Mouse (Mus musculus): ENCODE data around the gene Mogs. TPM values are rescaled to one million over a fixed set of nuclear protein-coding genes. Genes with fewer than 3 reads are reported as not detected.
A peak's percentile ranks its signal among the peaks of the same experiment; 100 is the strongest.

Gene Mogs
- polyA plus RNA-seq, 1 experiment, result 33.5 TPM

GRCm38 (mm10) chr6:83131469-83132034 lies 16.3 kb downstream of the Mogs start:
- Histone ChIP-seq H3K27ac (ENCODE audit: insufficient read depth, low read length) (no peak overlapping the region), H3K4me3 (replicated peaks; ENCODE audit: insufficient read depth, low read depth, low read length) (no peak overlapping the region), H3K4me1 (ENCODE audit: control insufficient read depth, insufficient read depth, low read length) (no peaks in the 10 kb centered on the region), H3K27me3 (ENCODE audit: control insufficient read depth, insufficient read depth, low read length) (no peaks in the 10 kb centered on the region; the same call in 1 of the 2 replicates)
- TF ChIP-seq CTCF (IDR thresholded peaks at IDR 0.05; ENCODE audit: borderline replicate concordance, insufficient read depth, low read depth, low read length) (no peak), POLR2A (IDR thresholded peaks at IDR 0.05; ENCODE audit: borderline replicate concordance, insufficient read depth, low read length) (no peak)
- no peak for DNase-seq
- WGBS, result 39% methylated on average over 6 of the region's 6 CpGs

- TF ChIP-seq CTCF (IDR thresholded peaks at IDR 0.05; ENCODE audit: borderline replicate concordance, insufficient read depth, low read depth, low read length) (no peak), POLR2A (IDR thresholded peaks at IDR 0.05; ENCODE audit: borderline replicate concordance, insufficient read depth, low read length) (no peak)
- no peak for DNase-seq
- H3K4me3 ChIP-seq (replicated peaks; ENCODE audit: insufficient read depth, low read depth, low read length), result no peak overlapping the region
- no peak overlapping the region for H3K27ac ChIP-seq (ENCODE audit: insufficient read depth, low read length)
- H3K4me1 ChIP-seq (ENCODE audit: control insufficient read depth, insufficient read depth, low read length), result no peaks in the 10 kb centered on the region
- 86% methylated on average over 9 of the region's 9 CpGs for WGBS
- H3K27me3 ChIP-seq (ENCODE audit: control insufficient read depth, insufficient read depth, low read length), result no peaks in the 10 kb centered on the region; the same call in 1 of the 2 replicates
Measured at GRCm38 (mm10) chr6:83132176-83132919, 17.1 kb downstream of the Mogs start.

DNA sequence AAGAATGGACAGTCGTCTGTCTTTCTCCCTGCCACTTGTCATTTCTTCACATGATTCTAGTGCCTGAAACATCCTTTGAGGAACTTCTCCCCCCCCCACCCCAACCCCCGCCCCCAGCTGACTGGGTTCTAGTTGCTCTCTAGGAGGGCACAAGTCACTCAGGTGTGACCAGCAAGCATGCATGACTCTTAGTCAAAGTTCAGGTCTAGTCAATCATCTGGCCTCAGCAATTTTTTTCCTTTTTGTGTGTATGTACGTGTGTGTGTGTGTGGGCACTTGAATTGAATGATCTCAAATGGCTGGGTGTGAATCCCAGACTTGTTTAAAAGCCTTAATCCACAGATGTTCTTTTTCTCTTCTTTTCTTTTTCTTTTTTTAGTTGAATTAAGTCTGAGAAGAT lies 18.9 kb downstream of the Mogs start:
- DNase-seq, result no peak
- no peaks in the 10 kb centered on the region; the same call in 1 of the 2 replicates for H3K27me3 ChIP-seq (ENCODE audit: control insufficient read depth, insufficient read depth, low read length)
- TF ChIP-seq POLR2A (IDR thresholded peaks at IDR 0.05; ENCODE audit: borderline replicate concordance, insufficient read depth, low read length), result no peak
- TF ChIP-seq CTCF (IDR thresholded peaks at IDR 0.05; ENCODE audit: borderline replicate concordance, insufficient read depth, low read depth, low read length), result no peak
- H3K27ac ChIP-seq (ENCODE audit: insufficient read depth, low read length), result no peak overlapping the region
- 58% methylated on average over 3 of the region's 3 CpGs for WGBS
- no peaks in the 10 kb centered on the region for H3K4me1 ChIP-seq (ENCODE audit: control insufficient read depth, insufficient read depth, low read length)
- no peak overlapping the region for H3K4me3 ChIP-seq (replicated peaks; ENCODE audit: insufficient read depth, low read depth, low read length)

DNA sequence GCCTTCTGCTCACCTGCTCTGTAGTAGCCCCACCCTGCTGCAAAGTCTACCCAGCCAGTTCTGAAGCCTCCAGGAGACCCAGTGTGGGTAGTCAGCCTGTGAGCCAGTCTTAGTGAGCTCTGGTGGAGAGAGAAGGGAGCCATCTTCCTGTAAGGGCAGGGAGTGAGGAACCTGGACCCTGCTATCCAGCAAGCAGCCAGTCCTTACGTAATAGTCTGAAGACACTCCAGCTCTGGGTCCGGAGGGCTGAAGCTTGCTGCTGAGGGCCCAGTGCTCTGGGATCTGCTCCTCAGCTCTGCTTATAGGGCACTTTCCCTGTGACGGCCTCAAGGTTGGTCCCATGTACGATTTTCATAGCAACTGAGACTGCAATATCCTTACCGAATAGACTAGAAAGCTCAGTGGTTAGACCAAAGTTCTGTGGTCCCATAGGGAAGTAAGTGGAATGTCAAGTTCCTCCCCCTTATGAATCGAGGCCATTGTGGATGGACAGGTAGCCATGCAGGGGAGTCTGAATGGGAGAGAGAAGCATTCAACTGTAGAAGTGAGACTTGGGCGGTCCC lies 19.7 kb downstream of the Mogs start, which contains the start of gene Rtkn:
Rtkn (plus strand) TSS at position 513 of the 563 bp plus-strand sequence.
- Histone ChIP-seq H3K27ac (ENCODE audit: insufficient read depth, low read length) (0 out of 2 replicates have a peak within 1 kb of the TSS, but pooled peaks have one; percentile 55), H3K4me3 (replicated peaks; ENCODE audit: insufficient read depth, low read depth, low read length) (no peak within 1 kb of the TSS), H3K4me1 (ENCODE audit: control insufficient read depth, insufficient read depth, low read length) (no peaks in the 10 kb centered on the region), H3K27me3 (ENCODE audit: control insufficient read depth, insufficient read depth, low read length) (no peaks in the 10 kb centered on the region; the same call in 1 of the 2 replicates)
- TF ChIP-seq POLR2A (IDR thresholded peaks at IDR 0.05; ENCODE audit: borderline replicate concordance, insufficient read depth, low read length), result no peak
- TF ChIP-seq CTCF (IDR thresholded peaks at IDR 0.05; ENCODE audit: borderline replicate concordance, insufficient read depth, low read depth, low read length), result no peak
- whole genome bisulfite sequencing, result 68% methylated on average over 7 of the region's 7 CpGs
- no peak for DNase-seq

GRCm38 (mm10) chr6:83135571-83136161 lies 20.4 kb downstream of the Mogs start:
- no peak for TF ChIP-seq CTCF (IDR thresholded peaks at IDR 0.05; ENCODE audit: borderline replicate concordance, insufficient read depth, low read depth, low read length)
- no peak for TF ChIP-seq POLR2A (IDR thresholded peaks at IDR 0.05; ENCODE audit: borderline replicate concordance, insufficient read depth, low read length)
- 9% methylated on average over 37 of the region's 37 CpGs for WGBS
- Histone ChIP-seq H3K27me3 (ENCODE audit: control insufficient read depth, insufficient read depth, low read length) (no peaks in the 10 kb centered on the region; the same call in 1 of the 2 replicates), H3K4me1 (ENCODE audit: control insufficient read depth, insufficient read depth, low read length) (no peaks in the 10 kb centered on the region), H3K27ac (ENCODE audit: insufficient read depth, low read length) (no peak overlapping the region), H3K4me3 (replicated peaks; ENCODE audit: insufficient read depth, low read depth, low read length) (no peak overlapping the region)
- DNase-seq, result no peak

GRCm38 (mm10) chr6:83136291-83136880 lies 21.1 kb downstream of the Mogs start:
- H3K27me3 ChIP-seq (ENCODE audit: control insufficient read depth, insufficient read depth, low read length), result no peaks in the 10 kb centered on the region; the same call in 1 of the 2 replicates
- H3K4me3 ChIP-seq (replicated peaks; ENCODE audit: insufficient read depth, low read depth, low read length), result peak overlapping the region; percentile 28
- no peaks in the 10 kb centered on the region for H3K4me1 ChIP-seq (ENCODE audit: control insufficient read depth, insufficient read depth, low read length)
- DNase-seq, result no peak
- TF ChIP-seq POLR2A (IDR thresholded peaks at IDR 0.05; ENCODE audit: borderline replicate concordance, insufficient read depth, low read length) (no peak), CTCF (IDR thresholded peaks at IDR 0.05; ENCODE audit: borderline replicate concordance, insufficient read depth, low read depth, low read length) (no peak)
- 48% methylated on average over 5 of the region's 5 CpGs for WGBS
- peak overlapping the region; percentile 55; the same call in 1 of the 2 replicates for H3K27ac ChIP-seq (ENCODE audit: insufficient read depth, low read length)

DNA sequence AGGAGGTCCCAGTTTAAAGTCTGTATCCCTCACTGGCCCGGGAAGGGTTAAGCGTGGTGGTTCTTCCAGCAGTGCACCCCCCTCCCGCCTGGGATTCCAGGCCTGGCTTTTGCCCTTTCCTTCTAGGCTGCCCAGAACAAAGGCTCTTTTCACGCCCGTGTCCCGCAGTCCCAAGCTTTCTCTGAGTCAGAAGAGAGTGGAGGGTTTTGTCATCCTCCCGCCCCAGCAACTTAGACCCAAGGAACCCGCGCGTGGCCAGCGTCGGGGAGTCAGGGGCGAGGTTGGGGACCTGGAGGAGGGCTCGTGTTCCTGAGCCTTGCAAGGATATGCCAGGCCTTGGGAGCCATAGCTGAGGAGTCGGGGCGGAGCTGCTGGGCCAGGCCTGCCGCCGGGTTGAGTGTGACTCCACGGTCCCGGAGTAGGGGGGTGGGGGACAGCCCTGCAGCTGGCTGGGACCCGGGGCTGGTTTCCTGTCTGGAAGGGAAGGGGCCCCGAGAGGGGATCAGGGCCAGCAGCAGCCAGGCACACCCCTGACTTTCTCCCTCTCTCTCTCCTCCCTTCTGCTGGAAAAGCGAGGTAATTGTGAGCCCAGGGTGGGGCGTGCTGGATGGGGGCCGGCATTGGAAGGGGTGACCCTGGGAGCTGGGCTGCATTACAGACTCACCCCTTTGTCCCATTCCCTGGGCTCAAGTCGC lies 21.7 kb downstream of the Mogs start:
- Histone ChIP-seq H3K4me3 (replicated peaks; ENCODE audit: insufficient read depth, low read depth, low read length) (peak overlapping the region; percentile 41), H3K27ac (ENCODE audit: insufficient read depth, low read length) (peak overlapping the region; percentile 55; the same call in 1 of the 2 replicates), H3K4me1 (ENCODE audit: control insufficient read depth, insufficient read depth, low read length) (no peaks in the 10 kb centered on the region), H3K27me3 (ENCODE audit: control insufficient read depth, insufficient read depth, low read length) (no peaks in the 10 kb centered on the region; the same call in 1 of the 2 replicates)
- TF ChIP-seq POLR2A (IDR thresholded peaks at IDR 0.05; ENCODE audit: borderline replicate concordance, insufficient read depth, low read length) (no peak), CTCF (IDR thresholded peaks at IDR 0.05; ENCODE audit: borderline replicate concordance, insufficient read depth, low read depth, low read length) (no peak)
- WGBS, result 14% methylated on average over 24 of the region's 26 CpGs
- no peak for DNase-seq
